Mouse (Mus musculus): ENCODE measurements at regions not wholly inside any gene's neighbourhood (a gene's known extent, or its start where the extent isn't known, plus 50 kb on each side); places are given as distances from the start of the nearest gene placed in this dataset.

- TF ChIP-seq EP300 (IDR thresholded peaks at IDR 0.05; ENCODE audit: low read length) (no peak), CTCF (conservative IDR thresholded peaks at IDR 0.05 in 1 of 2, IDR thresholded peaks at IDR 0.05 in 1 of 2; ENCODE audit: low read depth in 2 of 2, low read length in 2 of 2) (no peak), RCOR1 (conservative IDR thresholded peaks at IDR 0.05; ENCODE audit: low read depth, low read length) (no peak), SMC3 (IDR thresholded peaks at IDR 0.05; ENCODE audit: low read depth, low read length) (no peak), NELFE (IDR thresholded peaks at IDR 0.05; ENCODE audit: low read depth, low read length) (no peak), POLR2A (IDR thresholded peaks at IDR 0.05; ENCODE audit: low read depth, low read length) (no peak), MXI1 (IDR thresholded peaks at IDR 0.05; ENCODE audit: low read depth, low read length) (no peak), NRF1 (IDR thresholded peaks at IDR 0.05; ENCODE audit: low read depth, low read length) (no peak), UBTF (IDR thresholded peaks at IDR 0.05; ENCODE audit: low read depth, low read length) (no peak), MAFK (IDR thresholded peaks at IDR 0.05; ENCODE audit: insufficient replicate concordance, low read length) (no peak), CHD1 (IDR thresholded peaks at IDR 0.05; ENCODE audit: low read depth, low read length) (no peak)
These were observed 391.2 kb upstream of the Fam92a start for GRCm38 (mm10) chr4:12563016-12563415.
